Mouse (Mus musculus) C2C12 (cell line): ENCODE measurements around the gene Ldlr.

Experiments
- CEBPB ChIP-seq: IDR thresholded peaks from one replicate; pipeline ENCODE4 v1.6.1; 2011; ENCODE audit warnings: low read depth, mild to moderate bottlenecking, control low read depth, moderate library complexity
- CTCF ChIP-seq: IDR thresholded peaks from one replicate; pipeline ENCODE4 v1.5.1; 2011; ENCODE audit not compliant: control insufficient read depth, insufficient read depth, insufficient read length
- FOSL1 ChIP-seq: IDR thresholded peaks from one replicate; pipeline ENCODE4 v1.8.0; 2011; ENCODE audit warnings: mild to moderate bottlenecking, low read length; ENCODE audit not compliant: poor library complexity, insufficient read depth, severe bottlenecking
- MAX ChIP-seq: IDR thresholded peaks from one replicate; pipeline ENCODE4 v1.6.1; 2011; ENCODE audit warnings: mild to moderate bottlenecking, control low read depth
- MYOD1 ChIP-seq: IDR thresholded peaks from one replicate; pipeline ENCODE4 v1.6.1; 2011; ENCODE audit warnings: low read depth; ENCODE audit not compliant: control insufficient read depth, insufficient read length
- USF1 ChIP-seq: IDR thresholded peaks from one replicate; pipeline ENCODE4 v1.6.1; 2011; ENCODE audit warnings: low read depth, mild to moderate bottlenecking, control low read depth, moderate library complexity

- TF ChIP-seq CTCF (no peak), USF1 (no peak), MYOD1 (no peak), CEBPB (no peak), MAX (no peak), FOSL1 (no peak)
These were observed 38.9 kb downstream of the Ldlr start for GRCm38 (mm10) chr9:21762135-21762534.
